Mouse (Mus musculus): ENCODE measurements at regions not wholly inside any gene's neighbourhood (a gene's known extent, or its start where the extent isn't known, plus 50 kb on each side); places are given as distances from the start of the nearest gene placed in this dataset.

GRCm38 (mm10) chr10:21672171-21672570, 79.2 kb downstream of the 1700020N01Rik start:
- no peak for DNase-seq

GRCm38 (mm10) chr10:21672666-21673065, 79.7 kb downstream of the 1700020N01Rik start:
- no peak for DNase-seq

- no peak for DNase-seq
These were observed 80.9 kb downstream of the 1700020N01Rik start for GRCm38 (mm10) chr10:21673831-21674230.

GRCm38 (mm10) chr10:21675786-21676185, 82.8 kb downstream of the 1700020N01Rik start:
- no peak for DNase-seq

GRCm38 (mm10) chr10:21677911-21678310, 85.0 kb downstream of the 1700020N01Rik start:
- no peak for DNase-seq

- no peak for DNase-seq
These were observed 85.4 kb downstream of the 1700020N01Rik start for GRCm38 (mm10) chr10:21678372-21678771.

GRCm38 (mm10) chr10:21678811-21679451, 86.0 kb downstream of the 1700020N01Rik start:
- peak; percentile 69 for DNase-seq

- no peak for DNase-seq
These were observed 87.8 kb downstream of the 1700020N01Rik start for GRCm38 (mm10) chr10:21680789-21681188.

- peak; percentile 59 for DNase-seq
These were observed 91.5 kb downstream of the 1700020N01Rik start for GRCm38 (mm10) chr10:21684286-21685013.

- peak; percentile 55 for DNase-seq
These were observed 92.3 kb downstream of the 1700020N01Rik start for GRCm38 (mm10) chr10:21685122-21685798.

- DNase-seq = peak; percentile 61
These were observed 93.1 kb downstream of the 1700020N01Rik start for GRCm38 (mm10) chr10:21686060-21686459.

- no peak for DNase-seq
These were observed 94.5 kb downstream of the 1700020N01Rik start for GRCm38 (mm10) chr10:21687484-21687883.

GRCm38 (mm10) chr10:21688513-21688912, 95.6 kb downstream of the 1700020N01Rik start:
- DNase-seq = no peak

- DNase-seq = peak; percentile 63
These were observed 96.9 kb downstream of the 1700020N01Rik start for GRCm38 (mm10) chr10:21689847-21690269.

- DNase-seq = peak; percentile 28
These were observed 102.2 kb downstream of the 1700020N01Rik start for GRCm38 (mm10) chr10:21695185-21695584.

- DNase-seq = no peak
These were observed 103.7 kb downstream of the 1700020N01Rik start for GRCm38 (mm10) chr10:21696671-21697070.

GRCm38 (mm10) chr10:21701580-21701979, 108.6 kb downstream of the 1700020N01Rik start:
- peak; percentile 44 for DNase-seq

GRCm38 (mm10) chr10:21702134-21702533, 109.2 kb downstream of the 1700020N01Rik start:
- no peak for DNase-seq

- DNase-seq = no peak
These were observed 118.9 kb downstream of the 1700020N01Rik start for GRCm38 (mm10) chr10:21711866-21712265.

GRCm38 (mm10) chr10:21712828-21713227, 119.9 kb downstream of the 1700020N01Rik start:
- no peak for DNase-seq

GRCm38 (mm10) chr10:21715436-21715835, 122.5 kb downstream of the 1700020N01Rik start:
- no peak for DNase-seq

GRCm38 (mm10) chr10:21718189-21718588, 125.2 kb downstream of the 1700020N01Rik start:
- DNase-seq = no peak

- no peak for DNase-seq
These were observed 131.4 kb downstream of the 1700020N01Rik start for GRCm38 (mm10) chr10:21724351-21724750.

- no peak for DNase-seq
These were observed 132.1 kb downstream of the 1700020N01Rik start for GRCm38 (mm10) chr10:21724999-21725398.

All from kidney, adult 11 months (tissue).